Mouse (Mus musculus) G1E (cell line): ENCODE measurements around the gene Ppib.

Experiments used
- CTCF ChIP-seq: IDR thresholded peaks from 2 replicates; pipeline ENCODE4 v1.5.1; 2012; ENCODE audit warnings: low read depth, low read length, inconsistent platforms, mixed read lengths
- GATA1 ChIP-seq: IDR thresholded peaks from 2 replicates; pipeline ENCODE4 v1.6.1; 2012; ENCODE audit warnings: borderline replicate concordance, low read length, inconsistent platforms, mixed read lengths
- GATA2 ChIP-seq: IDR thresholded peaks from 2 replicates; pipeline ENCODE4 v1.6.1; 2012; ENCODE audit warnings: low read depth, low read length, inconsistent platforms, borderline replicate concordance
- POLR2AphosphoS5 ChIP-seq: IDR thresholded peaks from 2 replicates; pipeline ENCODE4 v1.6.1; 2012; ENCODE audit warnings: low read depth, low read length, inconsistent platforms; ENCODE audit not compliant: insufficient replicate concordance
- TAL1 ChIP-seq: conservative IDR thresholded peaks from 2 replicates; pipeline ENCODE4 v1.6.1; 2012; ENCODE audit warnings: low read depth, low read length, inconsistent platforms, mixed read lengths

DNA sequence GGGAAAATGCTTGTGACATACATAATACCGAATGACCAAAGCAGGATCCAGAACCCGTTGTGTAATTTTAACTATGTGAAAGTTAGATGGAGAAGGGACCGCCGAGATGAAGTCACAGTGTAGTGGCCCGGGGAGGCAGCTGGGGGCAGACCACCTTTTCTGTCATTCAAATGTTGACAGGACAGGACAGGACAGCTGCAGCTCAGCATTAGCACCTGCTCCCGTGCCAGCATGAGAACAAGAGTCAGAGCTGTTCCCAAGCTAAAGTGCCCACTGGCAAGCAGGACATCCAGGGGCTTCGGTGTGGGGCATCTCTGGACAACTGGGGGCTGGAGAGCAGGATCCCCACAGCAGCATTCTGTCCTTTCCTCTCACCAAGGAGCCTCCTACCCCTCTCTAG lies 27.0 kb downstream of the Ppib start:
- TF ChIP-seq CTCF (no peak), GATA1 (no peak), TAL1 (no peak), GATA2 (no peak), POLR2AphosphoS5 (no peak)
